Mouse (Mus musculus): Measurements from ENCODE around the gene Timm22. TPM values are rescaled to one million over a fixed set of nuclear protein-coding genes. Genes with fewer than 3 reads are reported as not detected.

Gene Timm22
- polyA plus RNA-seq, 1 experiment from 2014 or later, result 111 TPM

GRCm38 (mm10) chr11:76418423-76418822, 11.7 kb downstream of the Timm22 start:
- Histone ChIP-seq H3K9me3 (replicated peaks) (no peaks in the 10 kb centered on the region), H3K9ac (no peak overlapping the region), H3K27ac (no peak overlapping the region), H3K4me3 (replicated peaks) (no peak overlapping the region), H3K27me3 (no peaks in the 10 kb centered on the region), H3K36me3 (peaks cover 98% of the 10 kb centered on the region), H3K4me2 (no peak overlapping the region), H3K4me1 (no peaks in the 10 kb centered on the region)
- 86% methylated on average over 8 of the region's 8 CpGs for WGBS
- no peak for ATAC-seq (replicated peaks; ENCODE audit: low FRiP score)

GRCm38 (mm10) chr11:76419179-76419578, 12.4 kb downstream of the Timm22 start:
- Histone ChIP-seq H3K4me1 (no peaks in the 10 kb centered on the region), H3K27me3 (no peaks in the 10 kb centered on the region), H3K4me3 (replicated peaks) (no peak overlapping the region), H3K9ac (no peak overlapping the region), H3K4me2 (no peak overlapping the region), H3K36me3 (peaks cover 98% of the 10 kb centered on the region), H3K9me3 (replicated peaks) (no peaks in the 10 kb centered on the region), H3K27ac (no peak overlapping the region)
- 65% methylated on average over 4 of the region's 4 CpGs for WGBS
- ATAC-seq (replicated peaks; ENCODE audit: low FRiP score), result no peak

GRCm38 (mm10) chr11:76420896-76421295, 14.1 kb downstream of the Timm22 start:
- ATAC-seq (replicated peaks; ENCODE audit: low FRiP score), result no peak
- H3K36me3 ChIP-seq, result peaks cover 98% of the 10 kb centered on the region
- H3K9ac ChIP-seq, result no peak overlapping the region

DNA sequence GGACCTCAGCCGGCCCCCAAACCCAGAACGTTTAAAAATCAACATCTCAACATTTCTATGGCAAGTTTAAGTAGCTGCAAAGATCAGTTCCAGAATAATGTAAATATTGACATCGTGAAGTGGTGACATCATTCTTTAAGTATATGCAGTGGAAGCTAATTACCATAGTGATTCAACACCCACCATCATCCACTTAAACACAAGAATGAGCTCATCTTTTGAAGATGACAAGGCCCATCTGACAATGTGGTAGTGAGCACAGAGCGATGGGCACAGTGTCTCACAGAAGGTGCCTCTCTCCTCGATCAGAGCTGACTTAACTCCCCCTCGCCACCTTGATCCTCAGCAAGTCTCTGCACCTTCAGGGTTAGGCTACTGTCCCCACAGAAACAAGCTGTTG, 19.0 kb downstream of the Timm22 start:
- H3K27ac ChIP-seq, result no peak overlapping the region
- H3K36me3 ChIP-seq, result peaks cover 52% of the 10 kb centered on the region
- H3K9me3 ChIP-seq (replicated peaks), result no peaks in the 10 kb centered on the region
- no peaks in the 10 kb centered on the region for H3K27me3 ChIP-seq
- no peak overlapping the region for H3K9ac ChIP-seq
- ATAC-seq (replicated peaks; ENCODE audit: low FRiP score), result no peak
- no peak overlapping the region for H3K4me2 ChIP-seq
- no peak overlapping the region for H3K4me3 ChIP-seq (replicated peaks)
- 77% methylated on average over 6 of the region's 6 CpGs for WGBS
- H3K4me1 ChIP-seq, result no peaks in the 10 kb centered on the region

More at GRCm38 (mm10) chr11:76420896-76421295, 14.1 kb downstream of the Timm22 start:
- 77% methylated on average over 4 of the region's 4 CpGs for WGBS
- no peaks in the 10 kb centered on the region for H3K4me1 ChIP-seq
- H3K27ac ChIP-seq, result no peak overlapping the region
- no peaks in the 10 kb centered on the region for H3K9me3 ChIP-seq (replicated peaks)
- H3K27me3 ChIP-seq, result no peaks in the 10 kb centered on the region
- no peak overlapping the region for H3K4me3 ChIP-seq (replicated peaks)
- no peak overlapping the region for H3K4me2 ChIP-seq

DNA sequence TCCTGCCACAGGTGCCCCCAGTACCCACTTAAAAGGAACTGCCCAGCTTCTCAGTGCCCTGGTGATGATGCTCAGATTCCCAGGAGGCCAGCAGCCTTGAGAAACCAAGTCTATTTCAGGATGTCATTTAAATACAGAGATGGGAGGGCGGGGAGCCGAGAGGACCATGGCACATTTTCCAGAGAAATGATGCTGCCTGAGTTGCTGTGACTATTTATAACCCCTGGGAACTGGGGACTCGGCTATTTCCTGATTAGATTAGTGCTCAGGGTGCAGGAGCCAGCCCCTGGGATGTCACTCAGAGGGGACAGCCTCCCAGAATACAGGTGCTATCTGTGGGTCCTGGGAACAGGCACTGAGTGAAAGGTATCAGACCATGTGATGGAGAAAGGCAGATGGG, 21.0 kb downstream of the Timm22 start:
- ATAC-seq (replicated peaks; ENCODE audit: low FRiP score), result no peak

GRCm38 (mm10) chr11:76429046-76429445, 22.3 kb downstream of the Timm22 start:
- Histone ChIP-seq H3K4me1 (no peaks in the 10 kb centered on the region), H3K4me3 (replicated peaks) (no peak overlapping the region), H3K9me3 (replicated peaks) (no peaks in the 10 kb centered on the region), H3K36me3 (peaks cover 42% of the 10 kb centered on the region), H3K9ac (no peak overlapping the region), H3K27me3 (no peaks in the 10 kb centered on the region), H3K4me2 (no peak overlapping the region), H3K27ac (no peak overlapping the region)
- ATAC-seq (replicated peaks; ENCODE audit: low FRiP score), result no peak
- 66% methylated on average over 4 of the region's 4 CpGs for WGBS

More for the DNA sequence above, 21.0 kb downstream of the Timm22 start:
- 69% methylated on average over 3 of the region's 3 CpGs for WGBS
- Histone ChIP-seq H3K4me2 (no peak overlapping the region), H3K4me1 (no peaks in the 10 kb centered on the region), H3K9me3 (replicated peaks) (no peaks in the 10 kb centered on the region), H3K4me3 (replicated peaks) (no peak overlapping the region), H3K27me3 (no peaks in the 10 kb centered on the region), H3K27ac (no peak overlapping the region), H3K9ac (no peak overlapping the region), H3K36me3 (peaks cover 43% of the 10 kb centered on the region)

GRCm38 (mm10) chr11:76429556-76429955, 22.8 kb downstream of the Timm22 start:
- no peaks in the 10 kb centered on the region for H3K9me3 ChIP-seq (replicated peaks)
- no peak overlapping the region for H3K4me2 ChIP-seq
- WGBS, result 66% methylated on average over 7 of the region's 7 CpGs
- ATAC-seq (replicated peaks; ENCODE audit: low FRiP score), result no peak
- H3K27me3 ChIP-seq, result no peaks in the 10 kb centered on the region
- no peak overlapping the region for H3K9ac ChIP-seq
- H3K27ac ChIP-seq, result 0 out of 2 replicates have a peak overlapping the region, but pooled peaks have one; percentile 10
- no peaks in the 10 kb centered on the region for H3K4me1 ChIP-seq
- H3K36me3 ChIP-seq, result peaks cover 40% of the 10 kb centered on the region
- H3K4me3 ChIP-seq (replicated peaks), result no peak overlapping the region

DNA sequence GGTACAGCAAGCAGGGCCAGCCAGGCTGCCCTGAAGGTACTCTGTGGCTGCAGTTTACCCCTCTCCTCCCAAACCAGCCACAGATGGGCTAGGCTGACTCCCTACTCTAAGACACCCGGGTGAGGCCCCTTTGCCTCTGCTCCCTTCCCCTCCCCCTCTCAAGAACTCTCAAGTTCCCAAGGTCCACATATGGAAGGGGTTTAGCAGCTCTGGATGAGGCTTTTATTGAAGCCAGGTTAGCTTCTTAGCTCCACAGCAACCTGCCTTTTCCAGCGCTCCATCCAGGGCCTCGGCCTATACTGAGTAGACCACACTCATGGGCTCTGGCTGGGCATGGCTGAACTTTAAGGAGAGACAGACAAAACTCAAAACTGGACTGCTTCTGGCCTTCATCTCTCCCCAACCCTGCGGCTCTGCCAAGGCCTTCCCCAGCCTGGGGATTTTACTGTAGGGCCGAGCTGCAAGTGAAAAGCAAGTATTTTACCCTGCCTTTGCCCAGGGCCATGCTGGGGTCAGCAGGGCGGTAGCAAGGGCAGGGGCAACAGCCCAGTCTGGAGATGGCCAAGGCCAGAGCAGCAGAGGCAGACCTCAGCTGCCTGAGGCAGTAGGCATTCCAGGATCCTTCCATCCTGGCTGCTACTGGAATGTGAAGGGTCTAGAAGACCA, 23.3 kb downstream of the Timm22 start:
- Histone ChIP-seq H3K4me2 (no peak overlapping the region), H3K9me3 (replicated peaks) (no peaks in the 10 kb centered on the region), H3K4me3 (replicated peaks) (no peak overlapping the region), H3K36me3 (peaks cover 34% of the 10 kb centered on the region), H3K27ac (0 out of 2 replicates have a peak overlapping the region, but pooled peaks have one; percentile 10), H3K9ac (no peak overlapping the region), H3K4me1 (no peaks in the 10 kb centered on the region), H3K27me3 (no peaks in the 10 kb centered on the region)
- no peak for ATAC-seq (replicated peaks; ENCODE audit: low FRiP score)
- WGBS, result 47% methylated on average over 6 of the region's 6 CpGs

GRCm38 (mm10) chr11:76436009-76436408, 29.3 kb downstream of the Timm22 start:
- Histone ChIP-seq H3K4me1 (peaks cover 37% of the 10 kb centered on the region), H3K27me3 (no peaks in the 10 kb centered on the region), H3K36me3 (peaks cover 43% of the 10 kb centered on the region), H3K4me2 (peak overlapping the region; percentile 62; the same call in 1 of the 2 replicates), H3K4me3 (replicated peaks) (peak overlapping the region; percentile 41; the same call in 1 of the 2 replicates), H3K9ac (no peak overlapping the region), H3K9me3 (replicated peaks) (no peaks in the 10 kb centered on the region), H3K27ac (no peak overlapping the region)
- WGBS, result 83% methylated on average over 5 of the region's 5 CpGs
- ATAC-seq (replicated peaks; ENCODE audit: low FRiP score), result no peak

DNA sequence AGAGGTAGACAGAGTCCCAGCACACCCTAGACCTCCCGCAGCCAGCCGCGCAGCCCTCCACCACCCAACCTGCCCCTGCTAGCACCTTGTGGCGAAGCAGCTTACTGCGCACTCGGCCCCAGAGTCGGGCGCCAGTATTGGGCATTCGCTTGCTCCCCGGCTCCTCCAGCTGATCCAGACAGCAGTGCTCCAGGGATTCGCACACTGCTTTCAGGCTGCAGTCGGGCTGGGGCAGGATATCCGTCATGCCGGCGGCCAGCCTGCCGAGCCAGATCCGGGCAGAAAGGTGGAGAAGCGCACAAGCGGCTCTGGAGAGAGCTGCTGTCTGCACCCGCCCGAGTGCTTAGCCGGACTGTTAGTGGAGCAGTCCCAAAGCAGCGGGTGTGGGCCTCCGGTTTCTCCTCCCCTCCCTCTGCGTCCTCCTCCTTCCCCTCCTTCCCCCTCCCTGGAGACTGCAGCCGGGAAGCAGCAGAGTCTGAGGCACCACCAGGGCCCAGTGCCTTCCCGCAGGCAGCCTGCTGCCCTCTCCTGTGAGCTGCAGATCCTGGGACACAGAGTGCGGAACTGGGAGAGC, 30.2 kb downstream of the Timm22 start:
- Histone ChIP-seq H3K9ac (peak overlapping the region; percentile 44), H3K27ac (peak overlapping the region; percentile 85), H3K4me2 (peak overlapping the region; percentile 62), H3K9me3 (replicated peaks) (no peaks in the 10 kb centered on the region), H3K4me1 (peaks cover 37% of the 10 kb centered on the region), H3K27me3 (no peaks in the 10 kb centered on the region), H3K4me3 (replicated peaks) (peak overlapping the region; percentile 41), H3K36me3 (peaks cover 48% of the 10 kb centered on the region)
- ATAC-seq (replicated peaks; ENCODE audit: low FRiP score), result peak; percentile 84
- WGBS, result 7% methylated on average over 28 of the region's 28 CpGs

DNA sequence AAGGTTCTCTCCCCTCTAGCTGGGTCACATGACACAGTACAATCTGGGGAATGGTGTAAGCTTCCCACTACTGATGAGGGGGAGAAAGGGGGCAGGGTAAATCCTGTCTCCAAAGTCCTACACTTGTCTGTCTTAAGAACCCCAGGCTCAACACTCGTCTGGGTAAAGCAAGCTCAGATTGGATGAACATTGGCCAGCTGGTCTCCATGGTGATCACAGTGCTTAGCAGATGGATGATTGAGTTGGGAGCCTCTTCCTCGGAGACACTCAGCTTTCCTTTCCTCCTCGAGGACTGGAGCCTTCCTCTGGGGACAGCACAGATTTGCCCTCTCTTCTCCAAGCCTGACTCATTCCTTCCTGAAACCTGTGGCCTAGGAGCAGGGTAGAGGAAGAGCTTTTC, 32.9 kb downstream of the Timm22 start:
- H3K4me2 ChIP-seq, result no peak overlapping the region
- peaks cover 37% of the 10 kb centered on the region for H3K4me1 ChIP-seq
- no peak for ATAC-seq (replicated peaks; ENCODE audit: low FRiP score)
- H3K9me3 ChIP-seq (replicated peaks), result no peaks in the 10 kb centered on the region
- H3K36me3 ChIP-seq, result peaks cover 44% of the 10 kb centered on the region
- H3K27me3 ChIP-seq, result no peaks in the 10 kb centered on the region
- WGBS, result 24% methylated on average over 3 of the region's 3 CpGs
- no peak overlapping the region for H3K9ac ChIP-seq
- H3K27ac ChIP-seq, result no peak overlapping the region
- H3K4me3 ChIP-seq (replicated peaks), result no peak overlapping the region

GRCm38 (mm10) chr11:76445459-76445858, 38.7 kb downstream of the Timm22 start:
- 55% methylated on average over 8 of the region's 8 CpGs for WGBS
- Histone ChIP-seq H3K4me1 (peaks cover 45% of the 10 kb centered on the region), H3K27ac (no peak overlapping the region), H3K27me3 (no peaks in the 10 kb centered on the region), H3K9me3 (replicated peaks) (no peaks in the 10 kb centered on the region), H3K4me3 (replicated peaks) (no peak overlapping the region), H3K36me3 (peaks cover 43% of the 10 kb centered on the region), H3K4me2 (no peak overlapping the region), H3K9ac (no peak overlapping the region)
- ATAC-seq (replicated peaks; ENCODE audit: low FRiP score), result no peak

All from kidney, embryonic 15.5 days (tissue).